Mouse (Mus musculus) T-helper 1 cell (primary cell): ENCODE results near the gene Serpini2.
"Not testable (repeated sequence)": the region's sequence is repeated elsewhere in the genome, so short reads cannot be mapped to it uniquely, and the experiment has no call there.

Experiments used
- in situ Hi-C: fragments of 300-600 bp; cut with MboI, MseI; formaldehyde crosslinking; loops from one replicate; pipeline ENCODE4 v1.15.1; 2025; ENCODE audit warnings: high pct_unique_total_duplicates

The Serpini2 gene

DNA sequence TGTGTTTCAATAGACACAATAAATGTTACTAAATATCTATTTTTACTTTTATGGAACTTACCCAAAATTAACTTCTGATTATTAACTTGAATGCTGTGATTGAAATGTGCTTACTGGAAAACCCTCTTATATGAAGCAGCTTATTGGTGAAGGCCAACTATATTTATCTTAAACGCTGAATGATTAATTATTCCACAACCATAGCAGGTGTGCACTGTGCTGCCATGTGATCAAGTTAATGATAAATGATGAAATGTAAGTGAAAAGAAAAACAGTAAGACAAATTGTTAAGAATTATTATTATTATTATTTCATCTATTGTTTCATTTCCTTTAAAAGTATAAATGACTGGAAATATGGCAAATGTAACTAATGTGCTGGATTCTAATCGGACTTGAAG, at the start of gene Serpini2:
TSS of gene Serpini2 (minus strand) at position 101 of the 400 bp plus-strand sequence.
- in situ Hi-C loops = no loop called here

DNA sequence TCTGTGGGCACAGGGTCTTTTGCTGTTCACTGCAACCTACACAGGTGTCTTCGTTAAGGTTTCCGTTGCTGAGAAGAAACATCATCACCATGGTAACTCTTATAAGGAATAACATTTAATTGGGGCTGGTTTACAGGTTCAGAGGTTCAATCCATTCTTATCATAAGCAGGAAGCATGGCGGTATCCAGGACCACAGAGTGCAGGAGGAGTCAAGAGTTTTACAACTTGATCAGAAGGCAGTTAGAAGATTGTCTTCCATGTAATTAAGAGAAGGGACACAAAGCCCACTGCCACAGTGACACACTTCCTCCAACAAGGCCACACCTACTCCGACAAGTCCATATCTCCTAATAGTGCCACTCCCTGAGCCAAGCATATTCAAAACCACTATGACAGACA, 39.0 kb upstream of the Serpini2 start:
- in situ Hi-C loops = no loop called here

DNA sequence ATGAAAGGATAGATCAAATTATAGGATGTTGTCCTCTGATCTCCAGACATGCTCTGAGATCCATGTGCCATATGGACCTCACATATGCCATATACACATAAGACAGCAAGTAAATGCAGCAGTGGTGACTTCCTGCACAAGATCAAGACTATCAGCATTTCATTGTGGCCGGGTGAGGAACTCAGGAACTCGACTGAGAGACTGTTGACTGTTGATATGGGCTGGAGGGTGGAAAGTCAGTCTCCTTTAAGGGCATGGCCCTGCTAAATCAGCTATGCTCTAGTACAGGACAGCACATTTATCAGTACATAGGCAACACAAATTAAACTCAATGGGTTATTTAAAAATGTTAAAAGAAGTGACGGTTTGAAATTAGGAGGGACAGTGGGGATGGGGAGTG, 38.4 kb upstream of the Serpini2 start:
- in situ Hi-C loops = no loop called here

DNA sequence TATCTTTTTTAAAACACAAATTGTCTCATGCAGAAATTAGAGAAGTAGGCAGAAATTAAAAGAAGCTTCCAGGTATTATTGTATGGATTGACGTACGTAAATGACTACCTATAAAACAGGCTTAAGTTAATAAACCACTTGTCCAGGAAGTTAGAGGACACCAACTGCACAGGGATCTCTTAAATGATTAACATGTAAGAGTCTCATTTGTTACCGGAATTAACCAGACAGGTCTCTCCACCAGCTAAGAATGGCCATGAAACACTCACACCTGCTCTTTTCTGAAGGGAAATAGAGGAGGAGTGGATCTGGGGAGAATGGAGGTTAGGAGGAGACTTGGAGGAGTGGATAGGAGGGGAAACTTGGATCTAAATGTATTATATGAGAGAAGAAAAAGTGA, 35.7 kb upstream of the Serpini2 start:
- in situ Hi-C loops = no loop called here

DNA sequence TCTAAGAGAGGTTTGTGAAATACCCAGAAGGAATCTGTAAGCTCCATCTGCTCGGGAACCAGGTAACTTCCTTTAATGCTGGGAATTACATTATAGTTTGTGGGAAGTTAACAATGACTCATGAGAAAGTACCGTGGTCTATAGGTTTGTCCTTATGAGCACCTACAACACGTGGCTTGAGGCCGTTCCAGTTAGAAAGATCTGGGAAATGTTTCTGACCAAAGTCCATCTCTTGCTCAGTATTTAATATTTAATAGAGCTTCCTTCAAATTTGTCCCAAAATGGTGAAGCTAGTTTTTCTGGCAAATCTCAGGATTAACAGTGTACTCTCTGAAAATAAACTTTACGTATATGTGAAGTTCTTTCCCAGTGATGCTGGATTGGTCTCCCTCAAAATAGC, 34.7 kb upstream of the Serpini2 start:
- in situ Hi-C loops = no loop called here

DNA sequence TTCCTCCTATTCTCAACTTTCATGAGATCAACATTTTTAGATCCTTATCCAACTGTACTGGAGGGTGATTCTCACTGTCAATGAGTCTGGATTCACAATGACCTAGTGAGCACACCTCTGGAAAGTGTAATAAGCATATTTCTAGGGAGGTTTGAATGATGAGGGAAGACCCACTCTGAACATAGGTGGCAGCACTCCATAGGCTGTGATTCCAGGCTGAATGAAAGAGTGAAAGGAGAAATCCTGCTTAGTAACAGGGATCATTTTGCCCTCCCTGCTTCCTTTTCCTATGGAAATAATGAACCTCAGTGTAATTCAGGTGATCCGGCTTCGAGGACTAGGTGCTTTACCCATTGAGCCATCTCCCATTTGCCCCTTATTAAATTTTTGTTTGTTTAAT, 31.2 kb upstream of the Serpini2 start:
- in situ Hi-C loops = no loop called here

DNA sequence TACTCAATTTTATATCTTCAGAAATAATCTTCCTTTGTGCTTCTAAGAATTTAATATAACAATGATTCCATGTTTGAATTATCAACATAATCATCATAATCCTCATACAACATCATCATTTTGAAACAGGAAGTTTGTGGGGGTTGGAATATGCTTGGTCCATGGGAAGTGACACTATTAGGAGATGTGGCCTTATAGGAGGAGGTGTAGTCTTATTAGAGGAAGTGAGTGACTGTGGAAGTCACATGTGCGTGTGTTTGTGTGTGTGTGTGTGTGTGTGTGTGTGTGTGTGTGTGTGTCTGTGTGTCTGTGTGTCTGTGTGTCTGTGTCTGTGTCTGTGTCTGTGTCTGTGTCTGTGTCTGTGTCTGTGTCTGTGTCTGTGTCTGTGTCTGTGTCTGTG, 29.6 kb upstream of the Serpini2 start:
- in situ Hi-C loops = not testable (repeated sequence)

DNA sequence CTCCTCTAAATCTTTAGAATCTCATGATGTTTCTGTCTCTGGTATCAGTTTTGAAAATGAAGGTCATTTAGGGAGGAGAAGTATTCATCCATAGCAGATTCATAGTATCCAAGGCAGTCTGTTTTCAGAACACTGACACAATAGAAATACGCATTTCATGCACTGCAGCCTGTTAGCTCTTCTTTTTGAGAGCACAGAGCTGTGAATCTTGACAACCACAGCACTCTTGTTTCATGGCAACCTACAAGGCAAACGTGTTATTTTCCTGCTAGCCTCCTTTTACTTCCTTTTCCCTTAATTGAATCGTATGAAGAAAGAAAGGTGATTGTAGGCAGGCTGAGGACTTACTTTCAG, 27.9 kb upstream of the Serpini2 start:
- in situ Hi-C loops = no loop called here

DNA sequence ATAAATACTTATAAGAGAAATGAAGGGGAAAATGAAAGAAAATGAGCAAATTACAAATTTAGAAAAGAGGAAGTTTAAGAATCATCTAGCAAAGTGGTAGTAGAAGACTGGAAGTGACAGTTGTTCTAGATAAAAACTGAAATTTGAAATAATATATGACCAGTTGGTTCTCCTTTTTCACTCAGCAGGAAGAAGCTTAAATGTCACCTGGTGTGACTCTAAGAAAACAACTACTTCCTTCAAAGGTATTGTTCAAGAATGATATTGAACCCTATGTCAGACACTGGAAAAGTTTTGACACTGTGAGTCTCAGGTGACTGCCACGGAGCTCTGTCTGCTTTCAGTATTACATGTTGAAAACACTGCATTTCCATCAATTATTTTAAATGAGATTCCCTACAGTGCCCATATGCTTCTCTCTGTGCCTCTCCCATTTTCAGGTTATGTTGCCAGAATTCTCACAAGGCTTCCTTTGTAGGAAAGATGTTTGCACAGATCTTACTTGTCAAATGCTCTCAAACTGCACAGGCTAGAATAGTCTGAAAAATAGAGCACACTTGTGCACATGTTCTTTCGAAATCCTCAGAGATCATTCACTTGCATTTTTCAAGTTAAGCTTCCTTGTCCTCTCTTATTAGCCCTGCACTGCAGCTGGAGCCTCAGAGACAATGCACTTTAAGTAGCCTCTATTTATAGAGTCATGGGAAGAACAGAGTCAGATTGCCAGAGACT, 27.3 kb upstream of the Serpini2 start:
- in situ Hi-C loops = no loop called here

DNA sequence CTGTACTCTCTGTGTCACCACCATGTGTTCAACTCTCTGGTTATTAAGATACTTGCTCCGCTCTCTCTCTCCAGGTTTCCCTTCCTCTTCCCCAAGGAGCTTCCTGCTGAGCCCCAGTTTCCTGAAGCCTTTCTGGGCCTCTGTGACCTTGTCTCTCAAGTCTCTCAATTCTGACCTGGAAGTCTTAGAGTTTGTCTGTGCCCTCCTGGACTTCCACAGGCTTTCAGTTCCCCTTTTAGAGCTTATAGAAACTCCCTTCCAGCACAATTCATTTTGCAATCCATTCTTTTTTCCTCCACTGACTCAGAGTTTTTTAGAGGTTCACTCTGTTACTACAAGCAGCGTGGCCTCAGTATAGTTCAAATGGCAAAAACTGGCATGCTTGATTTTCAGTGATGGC, 23.4 kb upstream of the Serpini2 start:
- in situ Hi-C loops = no loop called here

DNA sequence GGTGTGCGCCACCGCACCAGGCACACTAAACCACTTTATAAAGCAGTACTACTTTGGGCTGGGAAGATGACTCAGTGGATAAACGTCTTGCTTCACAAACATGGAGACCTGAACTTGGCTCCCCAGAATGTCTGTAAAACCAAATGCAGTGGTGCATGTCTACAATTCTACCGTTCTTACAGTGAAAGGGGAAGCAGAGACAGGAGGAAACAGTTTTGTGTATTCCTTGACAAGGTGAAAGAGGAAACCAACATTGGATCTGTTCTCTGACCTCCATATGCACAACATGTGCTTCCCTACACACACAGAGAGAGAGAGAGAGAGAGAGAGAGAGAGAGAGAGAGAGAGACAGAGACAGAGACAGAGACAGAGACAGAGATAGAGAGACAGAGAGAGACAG, 7.6 kb upstream of the Serpini2 start:
- in situ Hi-C loops = no loop called here

DNA sequence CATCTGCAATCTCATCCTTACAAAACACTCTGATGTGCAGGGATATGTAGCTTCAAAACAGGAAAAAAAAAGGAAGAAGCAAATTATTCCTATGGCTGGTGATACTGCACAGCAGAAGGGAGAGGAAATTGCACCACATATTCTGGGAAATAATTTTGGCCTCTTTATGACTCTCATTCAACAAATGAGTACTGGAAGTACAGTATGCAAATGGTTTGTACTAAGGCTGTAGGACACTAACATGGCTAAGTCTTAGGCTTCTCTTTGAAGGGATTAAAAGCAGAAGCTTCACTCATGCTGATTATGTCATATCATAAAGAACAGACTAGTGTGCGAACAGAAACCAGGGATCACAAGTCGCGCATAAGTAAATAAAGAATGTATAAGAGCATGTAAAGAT, 6.6 kb upstream of the Serpini2 start:
- in situ Hi-C loops = no loop called here

DNA sequence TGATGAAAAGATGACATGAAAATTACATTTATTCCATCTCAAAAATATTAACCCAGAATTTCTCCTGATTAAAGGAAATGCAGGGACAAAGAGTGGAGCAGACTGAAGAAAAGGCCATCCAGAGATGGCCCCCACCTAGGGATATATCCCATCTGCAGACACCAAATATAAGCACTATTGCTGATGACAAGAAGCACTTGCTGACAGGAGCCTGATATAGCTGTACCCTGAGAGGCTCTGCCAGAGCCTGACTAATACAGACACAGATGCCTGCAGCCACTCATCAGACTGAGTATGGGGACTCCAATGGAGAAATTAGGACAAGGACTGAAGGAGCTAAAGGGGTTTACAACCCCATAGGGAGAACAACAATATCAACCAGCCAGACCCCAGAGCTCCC, 5.2 kb upstream of the Serpini2 start:
- in situ Hi-C loops = no loop called here

DNA sequence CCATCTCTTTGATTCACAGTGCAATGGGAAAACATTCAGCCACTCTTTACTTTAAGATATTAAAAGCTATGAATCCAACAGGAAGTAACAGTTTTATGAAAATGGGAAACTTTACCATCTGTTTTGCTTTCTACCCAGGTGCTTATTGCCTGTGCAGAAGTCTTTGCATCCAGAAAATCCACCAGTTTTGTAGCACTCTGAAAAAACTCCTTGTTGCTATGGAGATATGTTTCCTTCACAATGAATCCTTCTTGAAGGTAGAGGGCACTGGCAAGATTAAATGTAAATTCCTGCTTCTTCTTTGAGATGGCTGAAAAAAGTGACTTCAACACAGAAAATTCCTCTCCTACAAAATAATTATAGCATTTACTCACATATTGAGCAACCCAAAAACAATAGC, 10.5 kb downstream of the Serpini2 start:
- in situ Hi-C loops = no loop called here

DNA sequence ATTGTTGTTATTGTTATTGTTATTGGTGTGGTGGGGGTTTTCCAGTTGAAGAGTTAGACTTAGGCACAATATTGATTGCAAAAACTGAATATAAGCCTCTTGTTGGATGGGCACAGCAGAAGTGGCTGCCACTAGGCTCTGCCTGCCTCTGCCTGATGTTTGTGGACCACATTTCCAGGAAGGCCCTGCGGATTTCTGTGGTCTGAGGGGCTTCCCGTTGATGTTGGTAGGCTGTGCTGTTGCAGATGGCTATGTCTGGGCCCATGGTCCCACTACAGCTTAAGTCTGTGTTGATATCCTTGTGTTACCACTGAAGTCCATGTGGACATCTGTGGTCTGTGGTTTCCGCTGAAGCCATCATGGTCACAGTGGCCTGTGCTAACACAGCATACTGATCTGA, 50.2 kb downstream of the Serpini2 start:
- in situ Hi-C loops = loop anchor here (5.0 to 10.0 kb wide), 4 partner anchors 293 to 1265 kb away; no protein-coding TSS in a partner anchor

DNA sequence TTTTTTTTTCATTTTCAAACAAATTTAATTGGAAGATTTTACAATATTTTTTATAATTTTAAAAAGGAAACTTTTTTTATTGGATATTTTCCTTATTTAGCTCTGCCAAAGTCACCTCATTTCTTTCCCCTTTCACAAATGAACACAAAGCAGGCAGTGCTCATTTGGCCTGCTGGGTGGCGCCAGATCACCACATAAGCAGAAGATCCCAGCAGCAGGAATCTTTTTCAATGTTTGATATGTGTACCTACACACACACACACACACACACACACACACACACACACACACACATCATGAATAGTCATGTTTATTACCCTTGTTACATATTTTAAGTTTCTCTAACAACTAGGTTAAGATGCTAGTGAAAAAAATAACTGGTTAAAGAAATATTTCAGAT, 50.7 kb downstream of the Serpini2 start:
- in situ Hi-C loops = loop anchor here (5.0 to 10.0 kb wide), 2 partner anchors 643 to 1266 kb away; no protein-coding TSS in a partner anchor

DNA sequence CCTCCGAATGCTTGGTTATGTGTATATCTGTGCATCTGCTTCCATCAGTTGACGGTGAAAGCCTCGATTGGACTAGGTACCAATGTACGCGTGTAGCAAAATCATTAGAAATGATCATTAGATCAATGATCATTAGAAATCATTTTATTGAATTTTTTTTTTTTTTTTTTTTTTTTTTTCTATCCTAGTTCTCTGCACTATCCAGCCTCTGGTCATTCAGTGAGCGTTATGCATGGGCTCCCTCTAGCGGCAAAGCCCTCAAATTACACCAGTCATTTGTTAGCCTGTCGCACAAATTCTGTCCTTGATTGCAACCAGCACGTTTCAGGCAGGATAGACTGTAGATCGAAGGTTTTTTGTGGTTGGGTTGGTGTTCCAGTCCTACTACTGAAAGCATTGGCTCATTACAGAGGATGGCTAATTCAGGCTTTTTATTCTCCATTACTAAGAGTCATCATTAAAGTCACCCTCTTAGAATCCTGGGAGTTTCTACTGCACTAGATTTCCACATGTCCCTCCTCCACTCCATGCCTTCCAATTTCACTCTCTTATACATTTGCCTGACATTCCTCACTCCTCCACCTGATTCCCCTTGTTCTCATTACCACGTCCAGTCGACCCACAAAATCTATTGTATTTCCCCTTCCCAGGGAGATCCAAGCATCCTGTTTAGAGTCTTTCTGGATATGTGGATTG, 66.9 kb downstream of the Serpini2 start:
- in situ Hi-C loops = no loop called here
